Mouse (Mus musculus) G1E (cell line): ENCODE data around the gene Gsto1. TPM values are rescaled to one million over a fixed set of nuclear protein-coding genes. Genes with fewer than 3 reads are reported as not detected.

Experiments used
- ATAC-seq: 2 replicates; pipeline ENCODE4 v1.8.0; 2016; ENCODE audit warnings: mild to moderate bottlenecking; ENCODE audit not compliant: insufficient number of reproducible peaks, poor library complexity, low FRiP score, severe bottlenecking; ENCODE audit errors: extremely low read depth
- DNase-seq: peaks from one replicate; pipeline ENCODE4 v3.0.0; 2012; ENCODE audit warnings: low spot score
- H3K27me3 ChIP-seq: 2 replicates; pipeline ENCODE4 v1.6.1; 2012; ENCODE audit warnings: mild to moderate bottlenecking, low read length, inconsistent platforms; ENCODE audit not compliant: insufficient read depth
- H3K36me3 ChIP-seq: replicated peaks from 2 replicates; pipeline ENCODE3; 2012; ENCODE audit warnings: mild to moderate bottlenecking, inconsistent platforms
- H3K4me1 ChIP-seq: 2 replicates; pipeline ENCODE4 v1.6.1; 2012; ENCODE audit warnings: low read depth, low read length, inconsistent platforms, mixed read lengths; ENCODE audit not compliant: insufficient read depth
- H3K4me3 ChIP-seq: 2 replicates; pipeline ENCODE4 v1.5.1; 2012; ENCODE audit warnings: low read depth, mild to moderate bottlenecking, inconsistent platforms, low read length, moderate library complexity, mixed read lengths
- H3K9me3 ChIP-seq: replicated peaks from 2 replicates; pipeline ENCODE4 v1.6.1; 2012; ENCODE audit warnings: inconsistent platforms
- CTCF ChIP-seq: IDR thresholded peaks from 2 replicates; pipeline ENCODE4 v1.5.1; 2012; ENCODE audit warnings: low read depth, low read length, inconsistent platforms, mixed read lengths
- GATA1 ChIP-seq: IDR thresholded peaks from 2 replicates; pipeline ENCODE4 v1.6.1; 2012; ENCODE audit warnings: borderline replicate concordance, low read length, inconsistent platforms, mixed read lengths
- GATA2 ChIP-seq: IDR thresholded peaks from 2 replicates; pipeline ENCODE4 v1.6.1; 2012; ENCODE audit warnings: low read depth, low read length, inconsistent platforms, borderline replicate concordance
- POLR2AphosphoS5 ChIP-seq: IDR thresholded peaks from 2 replicates; pipeline ENCODE4 v1.6.1; 2012; ENCODE audit warnings: low read depth, low read length, inconsistent platforms; ENCODE audit not compliant: insufficient replicate concordance
- TAL1 ChIP-seq: conservative IDR thresholded peaks from 2 replicates; pipeline ENCODE4 v1.6.1; 2012; ENCODE audit warnings: low read depth, low read length, inconsistent platforms, mixed read lengths
- polyA plus RNA-seq: library from polyadenylated mRNA; stranded (reverse); fragments of >175 nt; gene quantifications from 2 replicates; pipeline ENCODE4 v1.2.3, GENCODE M21; 2012
- total RNA-seq, 2 experiments: library from RNA; stranded (forward) in 1 of 2; stranded (reverse) in 1 of 2; fragments of 200-1000 nt in 1 of 2; fragments of >200 nt in 1 of 2; fragmentation: Nextera tagmentation in 1 of 2; gene quantifications; 2 replicates each; pipeline ENCODE4 v1.2.3; 2014 to 2017

Gene Gsto1
- total and polyA plus RNA-seq, 3 experiments = 33.8 to 45.1 (median 35.0) TPM

- TF ChIP-seq GATA1 (no peak), GATA2 (no peak), TAL1 (no peak), POLR2AphosphoS5 (no peak), CTCF (no peak)
- H3K9me3 ChIP-seq = peaks cover 19% of the 10 kb centered on the region; the same call in 1 of the 2 replicates
- H3K4me1 ChIP-seq = no peaks in the 10 kb centered on the region
- no peaks in the 10 kb centered on the region for H3K36me3 ChIP-seq
- H3K27me3 ChIP-seq = 0 out of 2 replicates have a peak, but pooled peaks cover 3% of the 10 kb centered on the region
- ATAC-seq (no peak), DNase-seq (no peak)
- H3K4me3 ChIP-seq = no peak overlapping the region
Measured at GRCm38 (mm10) chr19:47881538-47881937, 26.8 kb downstream of the Gsto1 start.

DNA sequence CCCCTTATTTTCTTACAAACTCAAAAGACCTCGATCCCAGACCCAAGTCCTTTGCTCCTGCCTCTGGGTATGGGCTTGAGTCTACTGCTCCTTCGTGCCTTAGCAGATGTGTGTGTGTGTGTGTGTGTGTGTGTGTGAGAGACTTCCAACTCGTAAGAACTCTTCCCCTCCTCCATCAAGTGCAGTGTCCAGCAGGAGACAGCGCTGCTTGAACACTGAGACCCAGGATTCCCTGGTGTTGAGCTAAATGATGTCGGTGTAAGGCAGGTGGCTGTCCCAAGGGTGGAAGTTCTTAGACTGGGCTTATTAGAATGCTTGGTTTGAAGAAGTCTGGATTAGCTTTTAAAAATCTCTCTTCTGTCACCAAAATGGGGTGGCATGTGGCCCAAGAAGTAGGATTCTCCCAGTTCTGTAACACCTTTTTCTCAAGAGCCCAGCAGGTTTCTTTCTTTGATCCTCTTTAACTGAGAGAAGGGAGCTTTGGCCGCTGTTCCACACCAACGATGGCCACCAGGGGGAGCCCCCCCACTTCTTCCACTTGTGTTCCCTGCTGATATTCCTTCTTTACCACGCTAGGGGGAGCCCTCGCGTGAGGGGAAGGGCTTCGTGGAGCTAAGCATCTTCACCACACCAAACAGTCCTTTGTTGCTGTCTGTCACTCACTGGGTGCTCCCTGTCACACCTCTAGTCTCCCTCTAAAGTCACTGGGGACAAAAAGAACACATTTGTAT lies 27.5 kb downstream of the Gsto1 start:
- Histone ChIP-seq H3K36me3 (no peaks in the 10 kb centered on the region), H3K4me3 (no peak overlapping the region), H3K4me1 (no peaks in the 10 kb centered on the region), H3K9me3 (peaks cover 25% of the 10 kb centered on the region), H3K27me3 (0 out of 2 replicates have a peak, but pooled peaks cover 3% of the 10 kb centered on the region)
- peak; percentile 36 for DNase-seq
- ATAC-seq = peak; percentile 60; the same call in 1 of the 2 replicates
- TF ChIP-seq POLR2AphosphoS5 = no peak
- TF ChIP-seq GATA2 = no peak
- TF ChIP-seq CTCF = peak; percentile 87
- TF ChIP-seq GATA1 = no peak
- TF ChIP-seq TAL1 = no peak

- no peak for DNase-seq
- no peaks in the 10 kb centered on the region for H3K36me3 ChIP-seq
- no peak for ATAC-seq
- peaks cover 28% of the 10 kb centered on the region for H3K9me3 ChIP-seq
- no peak overlapping the region for H3K4me3 ChIP-seq
- TF ChIP-seq GATA2 = no peak
- no peak for TF ChIP-seq POLR2AphosphoS5
- no peak for TF ChIP-seq GATA1
- no peak for TF ChIP-seq TAL1
- no peak for TF ChIP-seq CTCF
- H3K27me3 ChIP-seq = 0 out of 2 replicates have a peak, but pooled peaks cover 3% of the 10 kb centered on the region
- no peaks in the 10 kb centered on the region for H3K4me1 ChIP-seq
Measured at GRCm38 (mm10) chr19:47882882-47883254, 28.1 kb downstream of the Gsto1 start.

DNA sequence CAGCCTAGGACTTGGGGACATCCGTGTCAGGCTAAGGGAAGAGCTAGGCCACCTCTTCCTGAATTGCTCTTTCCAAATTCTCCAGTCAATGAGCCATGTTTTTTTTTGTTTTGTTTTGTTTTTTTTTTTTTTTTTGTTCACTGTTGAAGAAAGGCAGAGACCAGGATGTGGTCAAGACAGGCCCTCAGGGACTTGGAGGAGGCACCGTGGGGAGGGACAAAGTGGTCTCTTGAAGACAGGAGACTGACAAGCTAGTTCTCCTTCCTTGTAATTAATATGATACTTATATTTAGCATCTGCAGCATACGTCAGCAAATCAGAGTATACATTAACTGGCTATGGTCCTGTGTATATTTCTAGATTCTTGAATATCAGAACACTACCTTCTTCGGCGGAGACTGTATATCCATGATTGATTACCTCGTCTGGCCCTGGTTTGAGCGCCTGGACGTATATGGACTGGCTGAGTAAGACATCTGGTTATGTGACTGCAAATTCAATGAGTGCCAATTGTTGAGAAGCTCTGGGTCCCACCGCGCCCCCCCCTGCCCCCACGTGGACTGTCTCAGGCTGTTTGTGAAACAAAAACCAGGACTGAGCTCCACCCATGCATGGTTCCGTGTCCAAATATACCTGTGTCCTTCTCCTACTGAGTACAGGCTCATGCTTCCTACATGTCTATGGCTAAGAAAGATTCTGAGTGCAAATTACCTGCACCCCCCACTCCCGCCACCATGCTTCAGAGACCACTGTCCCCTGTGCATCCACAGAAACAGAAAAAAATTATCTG lies 29.7 kb downstream of the Gsto1 start:
- DNase-seq = no peak
- no peak overlapping the region for H3K4me3 ChIP-seq
- no peaks in the 10 kb centered on the region for H3K36me3 ChIP-seq
- H3K27me3 ChIP-seq = 0 out of 2 replicates have a peak, but pooled peaks cover 3% of the 10 kb centered on the region
- no peak for ATAC-seq
- H3K4me1 ChIP-seq = no peaks in the 10 kb centered on the region
- peaks cover 34% of the 10 kb centered on the region for H3K9me3 ChIP-seq
- no peak for TF ChIP-seq POLR2AphosphoS5
- no peak for TF ChIP-seq CTCF
- no peak for TF ChIP-seq GATA2
- TF ChIP-seq TAL1 = no peak
- no peak for TF ChIP-seq GATA1

DNA sequence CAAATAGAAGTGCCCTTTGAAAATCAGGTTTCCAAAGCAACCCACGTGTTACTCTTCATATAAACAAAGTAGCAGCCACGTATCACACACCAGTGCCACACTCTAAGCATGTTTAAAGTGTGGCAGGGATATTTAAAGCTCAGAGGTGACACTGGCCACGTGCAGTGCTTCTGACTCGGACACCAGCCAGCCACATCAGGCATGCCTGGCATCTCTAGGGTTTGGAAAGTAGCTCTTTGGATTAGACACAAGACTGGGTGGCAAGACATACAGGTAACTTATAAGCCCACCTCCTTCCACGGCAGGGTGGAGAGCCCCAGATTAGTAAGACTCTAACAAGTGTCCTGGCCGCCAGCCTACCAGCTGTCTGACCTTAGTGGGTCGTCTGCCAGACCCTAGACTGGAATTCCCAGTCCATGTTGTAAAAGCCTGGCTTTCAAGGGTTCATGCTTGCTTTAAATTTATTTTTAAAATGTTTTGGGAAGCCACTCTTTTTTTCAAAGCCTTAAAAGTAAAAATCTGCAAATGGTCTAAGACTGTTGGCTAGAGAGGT lies 30.5 kb downstream of the Gsto1 start:
- TF ChIP-seq GATA2 (no peak), CTCF (no peak), TAL1 (no peak), GATA1 (no peak), POLR2AphosphoS5 (no peak)
- 0 out of 2 replicates have a peak, but pooled peaks cover 3% of the 10 kb centered on the region for H3K27me3 ChIP-seq
- no peaks in the 10 kb centered on the region for H3K36me3 ChIP-seq
- peaks cover 36% of the 10 kb centered on the region for H3K9me3 ChIP-seq
- no peaks in the 10 kb centered on the region for H3K4me1 ChIP-seq
- H3K4me3 ChIP-seq = no peak overlapping the region
- DNase-seq (no peak), ATAC-seq (no peak)

GRCm38 (mm10) chr19:47885886-47886285 lies 31.1 kb downstream of the Gsto1 start:
- no peaks in the 10 kb centered on the region for H3K36me3 ChIP-seq
- peaks cover 34% of the 10 kb centered on the region for H3K9me3 ChIP-seq
- no peak overlapping the region for H3K4me3 ChIP-seq
- no peaks in the 10 kb centered on the region for H3K4me1 ChIP-seq
- DNase-seq = no peak
- no peak for TF ChIP-seq TAL1
- TF ChIP-seq CTCF = no peak
- TF ChIP-seq GATA1 = no peak
- TF ChIP-seq GATA2 = no peak
- no peak for TF ChIP-seq POLR2AphosphoS5
- H3K27me3 ChIP-seq = 0 out of 2 replicates have a peak, but pooled peaks cover 1% of the 10 kb centered on the region
- no peak for ATAC-seq
